Mouse (Mus musculus): ENCODE measurements around the gene Nampt. TPM values are rescaled to one million over a fixed set of nuclear protein-coding genes. Genes with fewer than 3 reads are reported as not detected.

The Nampt gene
- polyA plus RNA-seq, 1 experiment from 2014 or later = 16.4 TPM

- WGBS (ENCODE audit: insufficient replicate concordance) = 44% methylated on average over 13 of the region's 13 CpGs
- Histone ChIP-seq H3K9ac (replicated peaks) (no peak overlapping the region), H3K27ac (ENCODE audit: low read depth) (no peak overlapping the region), H3K9me3 (ENCODE audit: low read length) (no peaks in the 10 kb centered on the region), H3K36me3 (replicated peaks; ENCODE audit: insufficient read depth, low read length) (no peaks in the 10 kb centered on the region), H3K4me2 (ENCODE audit: low read depth, low read length) (no peak overlapping the region), H3K4me1 (ENCODE audit: insufficient read depth) (peaks cover 5% of the 10 kb centered on the region; the same call in 1 of the 2 replicates), H3K4me3 (ENCODE audit: low read depth, low read length) (no peak overlapping the region), H3K27me3 (ENCODE audit: insufficient read depth, low read length) (no peaks in the 10 kb centered on the region)
- peak; percentile 89 for DNase-seq
- TF ChIP-seq EP300 (IDR thresholded peaks at IDR 0.05; ENCODE audit: low read depth) = no peak
- TF ChIP-seq CTCF (IDR thresholded peaks at IDR 0.05; ENCODE audit: low read depth) = peak; percentile 96
- ATAC-seq = peak; percentile 70
These were observed 78.1 kb downstream of the Nampt start for GRCm38 (mm10) chr12:32897199-32898120.

- H3K9ac ChIP-seq (replicated peaks) = no peak overlapping the region
- H3K4me3 ChIP-seq (ENCODE audit: low read depth, low read length) = no peak overlapping the region
- DNase-seq (no peak), ATAC-seq (no peak)
- WGBS (ENCODE audit: insufficient replicate concordance) = 60% methylated on average over 3 of the region's 3 CpGs
- no peaks in the 10 kb centered on the region for H3K9me3 ChIP-seq (ENCODE audit: low read length)
- no peak overlapping the region for H3K27ac ChIP-seq (ENCODE audit: low read depth)
- H3K27me3 ChIP-seq (ENCODE audit: insufficient read depth, low read length) = no peaks in the 10 kb centered on the region
- no peak overlapping the region for H3K4me2 ChIP-seq (ENCODE audit: low read depth, low read length)
- no peaks in the 10 kb centered on the region for H3K36me3 ChIP-seq (replicated peaks; ENCODE audit: insufficient read depth, low read length)
- TF ChIP-seq EP300 (IDR thresholded peaks at IDR 0.05; ENCODE audit: low read depth) = no peak
- no peak for TF ChIP-seq CTCF (IDR thresholded peaks at IDR 0.05; ENCODE audit: low read depth)
- no peaks in the 10 kb centered on the region for H3K4me1 ChIP-seq (ENCODE audit: insufficient read depth)
These were observed 81.7 kb downstream of the Nampt start for GRCm38 (mm10) chr12:32901005-32901404.

Other genes with a start within 250 kb of the Nampt start
- gene Sypl, start 134.3 kb downstream of the Nampt start, polyA plus RNA-seq (2015; fragmentation: Nextera tagmentation; extraction: Ambion mirVana) = 53.8 and 53.9 TPM in 2 replicates

All from liver, postnatal 0 days (tissue).